Comparison of ENCODE assay signal across 20 mouse cellular contexts in the genomic region with DNA sequence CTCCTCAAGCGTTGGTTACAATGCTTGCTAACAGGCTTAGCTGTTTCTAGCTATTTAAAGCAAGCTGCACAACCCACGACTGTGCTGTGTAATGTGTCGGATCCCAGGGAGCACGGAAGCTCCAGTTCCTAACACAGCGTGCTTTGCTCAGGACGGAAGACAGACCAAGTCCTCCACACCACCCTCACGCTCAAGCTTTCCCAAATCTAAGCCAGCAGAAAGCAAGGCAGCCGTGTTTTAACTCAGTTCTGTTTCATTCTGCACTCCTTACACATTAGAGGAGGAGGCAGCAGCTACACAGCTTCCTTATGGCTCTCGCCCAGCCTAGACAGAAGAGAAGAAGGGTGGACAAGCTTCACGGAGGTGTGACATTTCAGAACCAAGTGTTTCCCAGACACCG.
DNase-seq lines count a peak whose midpoint lies in the region; ATAC-seq and TF ChIP-seq lines count a peak whose summit lies in the region.
"Had no signal": no experiment of that assay in that cellular context is flagged by ENCODE, and none has a peak within 500 bp of the region (broad histone marks: within the 10 kb centered on the region; RNA-seq: fewer than 3 reads in every experiment).

No protein-coding gene starts in this region.

- DNase-seq in embryonic facial prominence, embryonic 10.5 days (ENCODE audit: low spot score): no peak
- no peak for DNase-seq in heart, postnatal 0 days (ENCODE audit: low spot score)
- DNase-seq in heart, adult 2 months: no peak
- peak; percentile 51 for DNase-seq in layer of hippocampus, adult 9-11 months
- DNase-seq in right cerebral cortex, adult 2 months (ENCODE audit: low spot score in 2 of 2): peak; percentile 53 to 56
- DNase-seq in cerebellum, adult 11 months: no peak
- DNase-seq in stomach, postnatal 0 days (ENCODE audit: low spot score): no peak
- DNase-seq: adrenal gland, postnatal 10 days; cerebellum, adult 9-10 months; gastrocnemius, postnatal 14 days; liver, embryonic 13.5 days; thymus, postnatal 25 days had no signal

- TF ChIP-seq CTCF in heart, postnatal 0 days (IDR thresholded peaks at IDR 0.05; ENCODE audit: low read depth): no peak
- no peak for TF ChIP-seq CTCF in heart, adult 2 months (IDR thresholded peaks at IDR 0.05)
- no peak for TF ChIP-seq CTCF in stomach, postnatal 0 days (IDR thresholded peaks at IDR 0.05; ENCODE audit: low read depth)

- no peaks in the 10 kb centered on the region for H3K27me3 ChIP-seq in embryonic facial prominence, embryonic 12.5 days
- no peaks in the 10 kb centered on the region for H3K27me3 ChIP-seq in embryonic facial prominence, embryonic 10.5 days (replicated peaks; ENCODE audit: low read depth, poor library complexity, severe bottlenecking)
- no peaks in the 10 kb centered on the region for H3K27me3 ChIP-seq in heart, postnatal 0 days (ENCODE audit: control insufficient read depth, insufficient read depth, low read length)
- H3K27me3 ChIP-seq in heart, adult 2 months (ENCODE audit: control insufficient read depth, insufficient read depth, low read length): no peaks in the 10 kb centered on the region
- no peaks in the 10 kb centered on the region for H3K27me3 ChIP-seq in stomach, postnatal 0 days (ENCODE audit: control insufficient read depth, insufficient read depth, low read length)
- H3K27me3 ChIP-seq: forebrain, embryonic 15.5 days; liver, embryonic 13.5 days; midbrain, embryonic 15.5 days; stomach, embryonic 15.5 days had no signal

- intact Hi-C loops in heart, adult 2 months (cut with DNase I): no loop called here

- 91% methylated on average over 11 of the region's 11 CpGs for WGBS in embryonic facial prominence, embryonic 12.5 days
- WGBS in embryonic facial prominence, embryonic 10.5 days: 93% methylated on average over 11 of the region's 11 CpGs
- 35% methylated on average over 11 of the region's 11 CpGs for WGBS in heart, postnatal 0 days
- 71% methylated on average over 11 of the region's 11 CpGs for WGBS in heart, adult 2 months
- WGBS in stomach, postnatal 0 days: 77% methylated on average over 11 of the region's 11 CpGs

- H3K4me1 ChIP-seq in embryonic facial prominence, embryonic 12.5 days: no peaks in the 10 kb centered on the region
- no peaks in the 10 kb centered on the region for H3K4me1 ChIP-seq in embryonic facial prominence, embryonic 10.5 days
- H3K4me1 ChIP-seq in heart, postnatal 0 days (ENCODE audit: control insufficient read depth, insufficient read depth): peaks cover 20% of the 10 kb centered on the region
- peaks cover 10% of the 10 kb centered on the region; the same call in 1 of the 2 replicates for H3K4me1 ChIP-seq in heart, adult 2 months (ENCODE audit: control insufficient read depth, insufficient read depth, low read length)
- H3K4me1 ChIP-seq in stomach, postnatal 0 days (replicated peaks; ENCODE audit: control insufficient read depth, insufficient read depth): no peaks in the 10 kb centered on the region
- H3K4me1 ChIP-seq: forebrain, embryonic 15.5 days; hindbrain, embryonic 10.5 days; liver, embryonic 13.5 days; midbrain, embryonic 15.5 days; stomach, embryonic 15.5 days had no signal

- no peak overlapping the region for H3K4me2 ChIP-seq in embryonic facial prominence, embryonic 12.5 days (replicated peaks)
- H3K4me2 ChIP-seq in heart, postnatal 0 days (ENCODE audit: low read depth, low read length): peak overlapping the region; percentile 36; the same call in 1 of the 2 replicates
- H3K4me2 ChIP-seq in stomach, postnatal 0 days (replicated peaks; ENCODE audit: low read depth): no peak overlapping the region
- H3K4me2 ChIP-seq: forebrain, embryonic 15.5 days; liver, embryonic 13.5 days; midbrain, embryonic 15.5 days; stomach, embryonic 15.5 days had no signal

- no peak for TF ChIP-seq EP300 in heart, postnatal 0 days (IDR thresholded peaks at IDR 0.05; ENCODE audit: low read depth)
- no peak for TF ChIP-seq EP300 in heart, adult 2 months (IDR thresholded peaks at IDR 0.05; ENCODE audit: insufficient read depth, low read depth, low read length)
- TF ChIP-seq EP300 in stomach, postnatal 0 days (optimal IDR thresholded peaks at IDR 0.05): no peak

- no peak for ATAC-seq in embryonic facial prominence, embryonic 12.5 days (ENCODE audit: insufficient number of reproducible peaks, insufficient read depth, low FRiP score, low TSS enrichment)
- ATAC-seq in heart, postnatal 0 days (ENCODE audit: insufficient read depth, low read depth): peak; percentile 67
- ATAC-seq in stomach, postnatal 0 days (ENCODE audit: low FRiP score, low TSS enrichment): no peak
- ATAC-seq: forebrain, embryonic 15.5 days; inflammation-experienced regulatory T-cells, adult 6 months; midbrain, embryonic 15.5 days had no signal

- H3K4me3 ChIP-seq in embryonic facial prominence, embryonic 12.5 days: no peak overlapping the region
- H3K4me3 ChIP-seq in embryonic facial prominence, embryonic 10.5 days: no peak overlapping the region
- H3K4me3 ChIP-seq in heart, postnatal 0 days (ENCODE audit: low read depth, low read length): no peak overlapping the region
- H3K4me3 ChIP-seq in heart, adult 2 months: no peak overlapping the region
- no peak overlapping the region for H3K4me3 ChIP-seq in stomach, postnatal 0 days (ENCODE audit: low read depth, low read length)
- H3K4me3 ChIP-seq: erythroblast, embryonic 14.5 days; forebrain, embryonic 15.5 days; hindbrain, embryonic 10.5 days; liver, embryonic 13.5 days; midbrain, embryonic 15.5 days; stomach, embryonic 15.5 days had no signal

- H3K27ac ChIP-seq in embryonic facial prominence, embryonic 12.5 days: 0 out of 2 replicates have a peak overlapping the region, but pooled peaks have one; percentile 6
- no peak overlapping the region for H3K27ac ChIP-seq in embryonic facial prominence, embryonic 10.5 days (replicated peaks)
- H3K27ac ChIP-seq in heart, postnatal 0 days (ENCODE audit: low read depth): peak overlapping the region; percentile 21
- H3K27ac ChIP-seq in heart, adult 2 months: no peak overlapping the region
- no peak overlapping the region for H3K27ac ChIP-seq in stomach, postnatal 0 days (replicated peaks)
- H3K27ac ChIP-seq: forebrain, embryonic 15.5 days; hindbrain, embryonic 10.5 days; kidney, postnatal 0 days; liver, embryonic 13.5 days; midbrain, embryonic 15.5 days; stomach, embryonic 15.5 days had no signal

- H3K9ac ChIP-seq in embryonic facial prominence, embryonic 12.5 days: no peak overlapping the region
- no peak overlapping the region for H3K9ac ChIP-seq in heart, postnatal 0 days (replicated peaks; ENCODE audit: low read depth, low read length)
- H3K9ac ChIP-seq in heart, adult 2 months (ENCODE audit: low read depth, low read length): no peak overlapping the region
- H3K9ac ChIP-seq in stomach, postnatal 0 days (ENCODE audit: low read length): no peak overlapping the region
- H3K9ac ChIP-seq: forebrain, embryonic 15.5 days; liver, embryonic 13.5 days; midbrain, embryonic 15.5 days; stomach, embryonic 15.5 days had no signal

- peaks cover 13% of the 10 kb centered on the region; the same call in 1 of the 2 replicates for H3K36me3 ChIP-seq in embryonic facial prominence, embryonic 12.5 days
- H3K36me3 ChIP-seq in embryonic facial prominence, embryonic 10.5 days (replicated peaks): peaks cover 24% of the 10 kb centered on the region
- H3K36me3 ChIP-seq in heart, postnatal 0 days (replicated peaks; ENCODE audit: control insufficient read depth, insufficient read depth, low read length): peaks cover 37% of the 10 kb centered on the region
- peaks cover 7% of the 10 kb centered on the region for H3K36me3 ChIP-seq in heart, adult 2 months (ENCODE audit: control insufficient read depth, insufficient read depth, low read length)
- no peaks in the 10 kb centered on the region; the same call in 1 of the 2 replicates for H3K36me3 ChIP-seq in stomach, postnatal 0 days (ENCODE audit: control insufficient read depth, insufficient read depth, low read length)

- no peaks in the 10 kb centered on the region for H3K9me3 ChIP-seq in embryonic facial prominence, embryonic 12.5 days
- H3K9me3 ChIP-seq in embryonic facial prominence, embryonic 10.5 days: no peaks in the 10 kb centered on the region
- H3K9me3 ChIP-seq in heart, postnatal 0 days (replicated peaks; ENCODE audit: control insufficient read depth, low read length): no peaks in the 10 kb centered on the region
- no peaks in the 10 kb centered on the region for H3K9me3 ChIP-seq in stomach, postnatal 0 days (ENCODE audit: control insufficient read depth, low read length)
- H3K9me3 ChIP-seq: forebrain, embryonic 15.5 days; hindbrain, embryonic 10.5 days; liver, embryonic 13.5 days; midbrain, embryonic 15.5 days; stomach, embryonic 15.5 days had no signal

- TF ChIP-seq POLR2A in heart, adult 2 months (IDR thresholded peaks at IDR 0.05; ENCODE audit: insufficient read depth, low read depth, low read length): no peak

- no peaks in the 10 kb centered on the region for H3K79me2 ChIP-seq in heart, adult 2 months (replicated peaks; ENCODE audit: control insufficient read depth, insufficient read depth, low read length)

Comparison
In these comparisons a context has a peak if more than half of its experiments do, and no peak if none do; other contexts are left out.
1. H3K27ac ChIP-seq: peak in embryonic facial prominence, embryonic 12.5 days (single experiment) and heart, postnatal 0 days (single experiment); none in embryonic facial prominence, embryonic 10.5 days (single experiment), heart, adult 2 months (single experiment) and stomach, postnatal 0 days (single experiment).
2. DNase-seq: peak in layer of hippocampus, adult 9-11 months (single experiment) and right cerebral cortex, adult 2 months (2 of 2); none in embryonic facial prominence, embryonic 10.5 days (single experiment), heart, postnatal 0 days (single experiment), heart, adult 2 months (0 of 2), cerebellum, adult 11 months (single experiment) and stomach, postnatal 0 days (single experiment).